Mouse (Mus musculus): ENCODE data around the gene Gm9945. TPM values are rescaled to one million over a fixed set of nuclear protein-coding genes. Genes with fewer than 3 reads are reported as not detected.

The Gm9945 gene
- polyA plus RNA-seq, 1 experiment from 2014 or later: not detected

GRCm38 (mm10) chr11:53469294-53469967 is 10.5 kb upstream of the Gm9945 start:
- H3K4me1 ChIP-seq (ENCODE audit: control insufficient read depth, insufficient read depth, low read length): peaks cover 21% of the 10 kb centered on the region
- H3K36me3 ChIP-seq (ENCODE audit: control insufficient read depth, insufficient read depth, low read length): 0 out of 2 replicates have a peak, but pooled peaks cover 4% of the 10 kb centered on the region
- ATAC-seq (ENCODE audit: low read depth): peak; percentile 27; the same call in 1 of the 2 replicates
- H3K9me3 ChIP-seq (ENCODE audit: control insufficient read depth, low read length): no peaks in the 10 kb centered on the region
- peak; percentile 50 for DNase-seq (ENCODE audit: low spot score)
- WGBS: 20% methylated on average over 16 of the region's 16 CpGs
- H3K27ac ChIP-seq (replicated peaks; ENCODE audit: low read depth, low read length): peak overlapping the region; percentile 55
- no peak overlapping the region; the same call in 1 of the 2 replicates for H3K9ac ChIP-seq (ENCODE audit: low read depth, low read length)
- peak overlapping the region; percentile 24 for H3K4me3 ChIP-seq (ENCODE audit: low read depth, low read length)
- H3K4me2 ChIP-seq (ENCODE audit: low read depth, low read length): peak overlapping the region; percentile 57
- peaks cover 52% of the 10 kb centered on the region for H3K27me3 ChIP-seq (replicated peaks; ENCODE audit: control insufficient read depth, insufficient read depth, low read length)

DNA sequence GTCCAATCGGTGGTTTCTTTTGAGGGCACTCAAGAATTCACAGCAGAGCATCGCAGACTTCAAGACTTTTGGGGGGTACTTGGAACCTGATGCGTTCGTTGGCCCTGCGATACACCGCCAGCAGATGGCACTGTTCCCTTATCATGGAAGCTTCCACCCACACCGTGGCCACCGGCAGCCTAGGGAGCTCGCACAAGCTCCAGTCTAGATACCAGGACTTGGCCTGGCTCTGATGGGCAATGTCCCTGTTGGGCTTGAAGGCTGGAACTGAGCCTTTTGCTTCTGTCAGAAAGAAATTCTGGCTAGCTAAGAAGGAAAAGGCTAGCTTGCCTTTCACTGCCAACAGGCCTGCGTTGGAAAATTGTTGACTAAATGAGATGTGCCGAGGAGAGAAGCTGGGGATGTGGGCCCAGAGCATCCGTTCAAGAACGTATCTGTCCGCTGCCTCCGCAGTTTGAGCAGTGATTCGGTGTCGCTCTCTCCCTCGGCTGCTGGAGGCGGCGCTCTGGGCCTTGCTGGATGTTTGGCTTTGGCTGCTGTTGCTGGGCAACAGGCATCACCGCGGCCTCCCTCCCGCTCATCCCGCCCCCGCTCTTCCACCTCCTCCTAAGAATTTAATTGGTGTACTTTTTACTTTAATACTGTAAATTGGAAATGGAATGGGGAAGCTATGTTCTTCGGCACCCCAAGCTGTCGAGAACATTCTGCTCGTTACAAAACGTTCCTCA is 9.8 kb upstream of the Gm9945 start, which contains the start of gene Gm9837:
Gene Gm9837 (minus strand): TSS at position 512 of the 728 bp plus-strand sequence.
- no peak within 1 kb of the TSS; the same call in 1 of the 2 replicates for H3K9ac ChIP-seq (ENCODE audit: low read depth, low read length)
- WGBS: 4% methylated on average over 26 of the region's 29 CpGs
- H3K36me3 ChIP-seq (ENCODE audit: control insufficient read depth, insufficient read depth, low read length): no peaks in the 10 kb centered on the region
- ATAC-seq (ENCODE audit: low read depth) (peak; percentile 87), DNase-seq (ENCODE audit: low spot score) (peak; percentile 93)
- H3K27ac ChIP-seq (replicated peaks; ENCODE audit: low read depth, low read length): peak within 1 kb of the TSS; percentile 72
- peak within 1 kb of the TSS; percentile 57 for H3K4me2 ChIP-seq (ENCODE audit: low read depth, low read length)
- H3K4me1 ChIP-seq (ENCODE audit: control insufficient read depth, insufficient read depth, low read length): peaks cover 21% of the 10 kb centered on the region
- peak within 1 kb of the TSS; percentile 24 for H3K4me3 ChIP-seq (ENCODE audit: low read depth, low read length)
- H3K27me3 ChIP-seq (replicated peaks; ENCODE audit: control insufficient read depth, insufficient read depth, low read length): peaks cover 52% of the 10 kb centered on the region
- H3K9me3 ChIP-seq (ENCODE audit: control insufficient read depth, low read length): no peaks in the 10 kb centered on the region

DNA sequence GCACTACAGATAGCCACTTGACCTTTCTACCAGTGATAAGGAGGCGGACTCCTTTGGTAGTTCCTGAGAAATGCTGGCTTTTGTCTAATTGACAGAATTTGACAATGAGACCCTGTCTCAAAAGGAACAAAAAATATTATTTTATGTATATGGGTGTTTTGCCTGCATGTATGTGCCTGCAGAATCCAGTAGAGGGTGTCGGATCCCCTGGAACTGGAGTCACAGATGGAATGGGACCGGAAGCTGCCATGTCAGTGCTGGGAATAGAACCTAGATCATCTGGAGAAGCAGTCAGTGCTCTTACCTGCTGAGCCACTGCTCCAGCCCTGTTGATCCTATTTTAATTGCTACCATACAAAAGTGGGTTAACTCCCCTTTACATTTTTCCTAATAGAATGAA is 7.3 kb upstream of the Gm9945 start:
- H3K36me3 ChIP-seq (ENCODE audit: control insufficient read depth, insufficient read depth, low read length): no peaks in the 10 kb centered on the region
- no peak overlapping the region for H3K4me3 ChIP-seq (ENCODE audit: low read depth, low read length)
- peaks cover 42% of the 10 kb centered on the region for H3K27me3 ChIP-seq (replicated peaks; ENCODE audit: control insufficient read depth, insufficient read depth, low read length)
- H3K9me3 ChIP-seq (ENCODE audit: control insufficient read depth, low read length): no peaks in the 10 kb centered on the region
- H3K4me1 ChIP-seq (ENCODE audit: control insufficient read depth, insufficient read depth, low read length): peaks cover 13% of the 10 kb centered on the region
- DNase-seq (ENCODE audit: low spot score) (no peak), ATAC-seq (ENCODE audit: low read depth) (no peak)
- no peak overlapping the region for H3K9ac ChIP-seq (ENCODE audit: low read depth, low read length)
- H3K4me2 ChIP-seq (ENCODE audit: low read depth, low read length): no peak overlapping the region
- 86% methylated on average over 3 of the region's 3 CpGs for WGBS
- H3K27ac ChIP-seq (replicated peaks; ENCODE audit: low read depth, low read length): no peak overlapping the region

- Histone ChIP-seq H3K27ac (replicated peaks; ENCODE audit: low read depth, low read length) (no peak overlapping the region), H3K4me2 (ENCODE audit: low read depth, low read length) (no peak overlapping the region; the same call in 1 of the 2 replicates), H3K9me3 (ENCODE audit: control insufficient read depth, low read length) (no peaks in the 10 kb centered on the region), H3K4me3 (ENCODE audit: low read depth, low read length) (no peak overlapping the region), H3K9ac (ENCODE audit: low read depth, low read length) (no peak overlapping the region), H3K36me3 (ENCODE audit: control insufficient read depth, insufficient read depth, low read length) (no peaks in the 10 kb centered on the region), H3K27me3 (replicated peaks; ENCODE audit: control insufficient read depth, insufficient read depth, low read length) (peaks cover 65% of the 10 kb centered on the region), H3K4me1 (ENCODE audit: control insufficient read depth, insufficient read depth, low read length) (peaks cover 13% of the 10 kb centered on the region; the same call in 1 of the 2 replicates)
- WGBS: 22% methylated on average over 8 of the region's 8 CpGs
- ATAC-seq (ENCODE audit: low read depth): no peak
- no peak for DNase-seq (ENCODE audit: low spot score)
These were observed 4.3 kb upstream of the Gm9945 start for GRCm38 (mm10) chr11:53475620-53476019.

GRCm38 (mm10) chr11:53477833-53478232 is 2.1 kb upstream of the Gm9945 start:
- Histone ChIP-seq H3K4me2 (ENCODE audit: low read depth, low read length) (no peak overlapping the region), H3K9me3 (ENCODE audit: control insufficient read depth, low read length) (no peaks in the 10 kb centered on the region), H3K27ac (replicated peaks; ENCODE audit: low read depth, low read length) (no peak overlapping the region), H3K36me3 (ENCODE audit: control insufficient read depth, insufficient read depth, low read length) (no peaks in the 10 kb centered on the region), H3K27me3 (replicated peaks; ENCODE audit: control insufficient read depth, insufficient read depth, low read length) (peaks cover 72% of the 10 kb centered on the region), H3K9ac (ENCODE audit: low read depth, low read length) (no peak overlapping the region), H3K4me1 (ENCODE audit: control insufficient read depth, insufficient read depth, low read length) (0 out of 2 replicates have a peak, but pooled peaks cover 11% of the 10 kb centered on the region), H3K4me3 (ENCODE audit: low read depth, low read length) (no peak overlapping the region)
- DNase-seq (ENCODE audit: low spot score): no peak
- 25% methylated on average over 7 of the region's 7 CpGs for WGBS
- no peak for ATAC-seq (ENCODE audit: low read depth)

DNA sequence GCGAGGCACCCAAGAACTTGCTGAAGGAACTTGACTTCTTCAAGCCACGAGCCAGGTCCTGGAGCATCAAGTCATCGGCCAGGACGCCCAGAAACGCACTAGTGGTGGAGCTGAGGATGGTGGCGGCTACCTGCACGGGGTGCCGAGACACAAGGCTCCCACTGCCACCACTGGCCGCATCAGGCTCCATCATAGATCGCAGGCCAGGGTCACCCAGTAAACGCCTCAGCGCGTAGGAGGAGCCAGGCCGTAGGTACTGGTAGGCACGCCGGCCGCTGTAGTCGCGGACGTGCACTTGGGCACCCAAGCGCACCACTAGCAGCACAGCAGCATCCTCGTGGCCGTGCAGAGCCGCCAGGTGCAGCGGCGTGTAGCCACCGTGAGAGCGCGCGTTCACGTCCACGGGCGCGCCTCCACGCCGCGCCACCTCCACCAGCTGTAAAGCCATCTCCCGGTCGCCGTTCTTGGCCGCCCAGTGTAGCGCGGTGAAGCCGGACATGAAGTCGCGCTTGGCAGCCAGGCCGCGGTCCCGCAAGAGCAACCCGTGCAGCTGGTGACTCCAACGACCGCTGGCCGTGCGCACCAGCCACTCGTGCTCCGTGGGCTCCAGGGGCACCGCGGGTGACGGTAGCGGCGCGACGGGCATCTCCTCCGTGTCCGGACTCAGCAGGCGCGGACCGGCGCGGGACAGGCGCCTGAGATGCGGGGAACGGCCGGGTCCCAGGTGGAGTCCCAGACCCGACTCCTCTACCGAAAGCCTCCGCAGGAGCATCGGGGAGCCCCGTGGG is 1.4 kb upstream of the Gm9945 start:
- Histone ChIP-seq H3K36me3 (ENCODE audit: control insufficient read depth, insufficient read depth, low read length) (no peaks in the 10 kb centered on the region), H3K9ac (ENCODE audit: low read depth, low read length) (peak overlapping the region; percentile 49), H3K4me3 (ENCODE audit: low read depth, low read length) (peak overlapping the region; percentile 47), H3K4me1 (ENCODE audit: control insufficient read depth, insufficient read depth, low read length) (0 out of 2 replicates have a peak, but pooled peaks cover 11% of the 10 kb centered on the region), H3K4me2 (ENCODE audit: low read depth, low read length) (peak overlapping the region; percentile 83), H3K27me3 (replicated peaks; ENCODE audit: control insufficient read depth, insufficient read depth, low read length) (peaks cover 70% of the 10 kb centered on the region), H3K9me3 (ENCODE audit: control insufficient read depth, low read length) (no peaks in the 10 kb centered on the region), H3K27ac (replicated peaks; ENCODE audit: low read depth, low read length) (no peak overlapping the region)
- DNase-seq (ENCODE audit: low spot score): no peak
- peak; percentile 2; the same call in 1 of the 2 replicates for ATAC-seq (ENCODE audit: low read depth)
- 10% methylated on average over 43 of the region's 79 CpGs for WGBS

GRCm38 (mm10) chr11:53479171-53479782 is 689 bp upstream of the Gm9945 start:
- no peak overlapping the region for H3K27ac ChIP-seq (replicated peaks; ENCODE audit: low read depth, low read length)
- H3K4me2 ChIP-seq (ENCODE audit: low read depth, low read length): peak overlapping the region; percentile 83
- H3K9ac ChIP-seq (ENCODE audit: low read depth, low read length): peak overlapping the region; percentile 49
- peak overlapping the region; percentile 47 for H3K4me3 ChIP-seq (ENCODE audit: low read depth, low read length)
- peaks cover 64% of the 10 kb centered on the region for H3K27me3 ChIP-seq (replicated peaks; ENCODE audit: control insufficient read depth, insufficient read depth, low read length)
- WGBS: 2% methylated on average over 16 of the region's 62 CpGs
- DNase-seq (ENCODE audit: low spot score) (no peak), ATAC-seq (ENCODE audit: low read depth) (peak; percentile 13)
- no peaks in the 10 kb centered on the region for H3K9me3 ChIP-seq (ENCODE audit: control insufficient read depth, low read length)
- H3K36me3 ChIP-seq (ENCODE audit: control insufficient read depth, insufficient read depth, low read length): no peaks in the 10 kb centered on the region
- H3K4me1 ChIP-seq (ENCODE audit: control insufficient read depth, insufficient read depth, low read length): 0 out of 2 replicates have a peak, but pooled peaks cover 11% of the 10 kb centered on the region
